Mouse (Mus musculus) hindbrain, embryonic 11.5 days (tissue): ENCODE results near the gene Gm732. TPM values are rescaled to one million over a fixed set of nuclear protein-coding genes. Genes with fewer than 3 reads are reported as not detected.

ENCODE experiments used
- ATAC-seq: fragments of 200-750 bp; cut with Nextera tagmentation; 2 replicates; pipeline ENCODE4 v1.8.0; 2017; ENCODE audit warnings: mild to moderate bottlenecking, moderate TSS enrichment, moderate library complexity; ENCODE audit not compliant: low FRiP score
- DNase-seq: peaks from one replicate; pipeline ENCODE4 v3.0.0-alpha.2; 2015; ENCODE audit warnings: low spot score
- H3K27ac ChIP-seq: fragments of 300-500 bp; sonication (generic); 2 replicates; pipeline ENCODE4 v1.5.1; 2014; ENCODE audit warnings: mild to moderate bottlenecking, low read depth, low read length
- H3K27me3 ChIP-seq: fragments of 300-500 bp; sonication (generic); 2 replicates; pipeline ENCODE4 v1.6.1; 2014; ENCODE audit warnings: mild to moderate bottlenecking, low read length, moderate library complexity, mixed read lengths; ENCODE audit not compliant: control insufficient read depth, insufficient read depth
- H3K36me3 ChIP-seq: fragments of 300-500 bp; sonication (generic); 2 replicates; pipeline ENCODE4 v1.6.1; 2014; ENCODE audit warnings: mild to moderate bottlenecking, low read length, moderate library complexity, mixed read lengths; ENCODE audit not compliant: control insufficient read depth, insufficient read depth
- H3K4me1 ChIP-seq: fragments of 300-500 bp; sonication (generic); replicated peaks from 2 replicates; pipeline ENCODE4 v1.6.1; 2014; ENCODE audit warnings: low read length, mixed read lengths; ENCODE audit not compliant: control insufficient read depth, insufficient read depth
- H3K4me2 ChIP-seq: fragments of 300-500 bp; sonication (generic); replicated peaks from 2 replicates; pipeline ENCODE4 v1.6.1; 2014; ENCODE audit warnings: mild to moderate bottlenecking, low read depth, low read length
- H3K4me3 ChIP-seq: fragments of 300-500 bp; sonication (generic); 2 replicates; pipeline ENCODE4 v1.5.1; 2014; ENCODE audit warnings: low read depth, low read length
- H3K9ac ChIP-seq: fragments of 300-500 bp; sonication (generic); 2 replicates; pipeline ENCODE4 v1.6.1; 2014; ENCODE audit warnings: low read depth, low read length
- H3K9me3 ChIP-seq: fragments of 300-500 bp; sonication (generic); 2 replicates; pipeline ENCODE4 v1.6.1; 2016; ENCODE audit warnings: low read length; ENCODE audit not compliant: control insufficient read depth
- WGBS: fragments of 180-500 bp; shearing (Covaris S2); extraction: QIAGEN DNeasy Blood & Tissue Kit; methylation state at CpG from one replicate; pipeline ENCODE4 v1.1.7; 2014; 5-methylcytosine and 5-hydroxymethylcytosine counted together
- polyA plus RNA-seq: library from polyadenylated mRNA; unstranded; fragments of >200 nt; fragmentation: Nextera tagmentation; extraction: Ambion mirVana; gene quantifications from 2 replicates; pipeline ENCODE4 v1.2.1, GENCODE M21; 2014

Gm732 gene
- not detected in 2 replicates for polyA plus RNA-seq

DNA sequence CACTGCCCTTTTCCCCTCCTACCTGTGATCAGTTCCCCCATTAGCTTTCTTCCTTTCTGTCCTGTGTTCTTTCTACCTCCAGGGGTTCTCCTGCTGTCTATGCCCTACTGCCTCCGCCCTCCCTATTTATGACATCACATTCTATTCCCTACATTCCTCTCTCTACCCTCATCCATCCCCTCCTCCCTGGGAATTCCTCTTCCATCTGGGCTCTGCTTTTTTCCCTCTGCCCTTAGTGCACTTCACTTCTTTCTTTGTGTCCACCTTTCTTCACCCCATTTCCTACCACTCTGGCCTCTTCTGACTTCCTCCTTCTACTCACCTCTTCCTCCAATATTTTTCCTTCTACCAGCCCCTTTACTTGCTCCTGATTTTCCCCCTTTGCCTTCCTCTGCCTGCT is at the start of gene Gm732:
Gene Gm732 (minus strand): TSS at position 101 of the 400 bp plus-strand sequence.
- no peak for ATAC-seq
- WGBS, result 82% methylated on average over 1 of the region's 1 CpGs
- Histone ChIP-seq H3K4me2 (no peak within 1 kb of the TSS), H3K27me3 (no peaks in the 10 kb centered on the region), H3K9ac (no peak within 1 kb of the TSS), H3K27ac (no peak within 1 kb of the TSS), H3K4me1 (no peaks in the 10 kb centered on the region), H3K4me3 (no peak within 1 kb of the TSS), H3K36me3 (no peaks in the 10 kb centered on the region), H3K9me3 (no peaks in the 10 kb centered on the region)
- no peak for DNase-seq

Other genes starting within 250 kb of the Gm732 start
- 0.04 and 0.26 TPM in 2 replicates for gene Tent5d, start 155.9 kb downstream of the Gm732 start, polyA plus RNA-seq
- gene 2610002M06Rik, start 132.1 kb downstream of the Gm732 start, polyA plus RNA-seq, result 9.8 and 10.5 TPM in 2 replicates